ENCODE assay signal across 23 mouse cellular contexts in the genomic region with DNA sequence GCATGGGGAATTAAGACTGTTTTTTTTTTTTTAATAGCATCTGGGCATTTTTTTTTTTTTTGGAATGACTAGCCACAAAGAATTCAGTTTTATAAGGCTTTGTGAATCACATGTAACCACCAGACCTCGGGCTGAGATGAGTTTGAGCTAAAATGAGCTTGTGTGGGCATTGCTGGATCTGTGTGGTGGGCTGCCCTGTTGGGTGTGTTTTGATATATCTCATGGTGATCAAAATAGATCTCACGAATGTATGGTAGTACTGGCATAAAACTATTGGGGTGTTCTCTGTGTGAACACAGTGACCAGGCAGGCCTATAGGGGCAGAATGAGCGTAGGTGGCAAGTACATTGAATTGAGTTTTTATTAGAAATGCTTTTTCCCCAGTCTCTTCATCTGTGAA.
DNase-seq lines count a peak whose midpoint lies in the region; ATAC-seq lines count a peak whose summit lies in the region.
"Had no signal": no experiment of that assay in that cellular context is flagged by ENCODE, and none has a peak within 500 bp of the region (broad histone marks: within the 10 kb centered on the region; RNA-seq: fewer than 3 reads in every experiment).

No protein-coding gene starts in this region.

- no peak for DNase-seq in frontal cortex, postnatal 25 days (ENCODE audit: low spot score in 2 of 2)
- peak; percentile 6 to 22 for DNase-seq in left cerebral cortex, postnatal 14 days (ENCODE audit: low spot score in 2 of 2)
- no peak for DNase-seq in left cerebral cortex, postnatal 4 days
- peak; percentile 12 to 17 for DNase-seq in right cerebral cortex, adult 2 months (ENCODE audit: low spot score in 2 of 2)
- no peak for DNase-seq in right cerebral cortex, postnatal 14 days
- peak; percentile 31 for DNase-seq in telencephalon, adult 2 months (ENCODE audit: low read depth, low spot score)
- DNase-seq in layer of hippocampus, postnatal 14 days (ENCODE audit: low spot score in 2 of 2): no peak
- DNase-seq: adrenal gland, adult 8-10 months; adrenal gland, postnatal 14 days; adrenal gland, postnatal 36 days; B cell, adult 2 months; cerebellum, adult 11 months; cerebellum, adult 18-20 months; cerebellum, adult 8-10 months; cerebellum, adult 9-11 months; cerebellum, postnatal 14 days; cerebellum, postnatal 36 days; embryo, embryonic 11 days had no signal

- ATAC-seq in frontal cortex, adult (ENCODE audit: low TSS enrichment): peak; percentile 91
- ATAC-seq: activated CD4-positive, CD25-positive, alpha-beta regulatory T cell, adult 4 months; CD4-positive, CD25-positive, alpha-beta regulatory T cell, adult 4 months; forebrain, embryonic 14.5 days; Patski had no signal

- intact Hi-C loops in left cerebral cortex, postnatal 14 days (cut with DNase I): no loop called here
- intact Hi-C loops in left cerebral cortex, postnatal 4 days (cut with DNase I): no loop called here

Comparison
In these comparisons a context has a peak if more than half of its experiments do, and no peak if none do; other contexts are left out.
1. DNase-seq: peak in left cerebral cortex, postnatal 14 days (2 of 2), right cerebral cortex, adult 2 months (2 of 2) and telencephalon, adult 2 months (single experiment); none in frontal cortex, postnatal 25 days (0 of 2), left cerebral cortex, postnatal 4 days (single experiment), right cerebral cortex, postnatal 14 days (single experiment) and layer of hippocampus, postnatal 14 days (0 of 2).